Mouse (Mus musculus) brain, embryonic 18.5 days (tissue): ENCODE measurements around the gene Padi2.

Experiments
- DNase-seq: peaks from one replicate; pipeline ENCODE4 v3.0.0-alpha.2; 2012; ENCODE audit warnings: low read depth, low spot score

Gene Padi2

DNA sequence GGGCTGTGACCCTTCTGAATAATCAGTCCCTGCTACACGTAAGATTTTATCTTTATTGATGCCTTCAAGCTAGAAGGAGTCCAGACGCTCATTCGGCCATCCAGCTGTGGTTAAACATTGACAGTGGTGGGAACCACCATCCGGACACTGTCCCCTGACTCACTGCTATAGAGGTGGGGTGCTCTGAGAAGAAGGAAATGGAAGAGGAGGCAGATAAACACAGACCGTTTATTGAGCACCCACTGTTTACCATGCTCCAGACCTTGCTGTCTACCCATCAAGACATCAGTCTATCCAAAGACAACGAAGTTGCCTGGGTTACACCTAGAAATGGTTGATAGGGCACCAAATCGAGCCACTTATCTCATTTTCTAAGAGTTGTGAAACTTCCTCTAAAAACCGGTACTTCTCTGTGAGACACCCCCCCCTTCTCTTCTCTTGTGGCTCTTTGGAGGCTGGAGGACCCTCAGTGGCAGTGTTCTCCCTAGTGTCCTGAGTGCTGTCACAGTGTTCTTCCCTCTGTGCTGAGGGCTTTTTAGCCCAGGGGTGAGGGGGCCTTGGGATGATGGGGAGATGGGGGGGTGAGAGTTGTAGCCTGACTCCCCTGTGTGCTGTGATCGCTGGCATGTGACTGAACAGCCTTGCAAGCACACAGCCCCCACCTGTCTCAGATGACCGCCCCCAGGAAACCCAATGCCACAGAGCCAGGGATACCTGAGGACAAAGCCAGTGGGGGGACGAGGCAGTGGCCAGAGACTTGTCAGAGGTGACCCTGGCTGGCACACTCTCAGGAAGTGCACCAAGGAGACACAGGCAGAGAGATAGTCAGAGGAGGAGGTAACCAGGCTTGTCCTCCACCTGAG lies 14.1 kb downstream of the Padi2 start:
- DNase-seq = no peak

DNA sequence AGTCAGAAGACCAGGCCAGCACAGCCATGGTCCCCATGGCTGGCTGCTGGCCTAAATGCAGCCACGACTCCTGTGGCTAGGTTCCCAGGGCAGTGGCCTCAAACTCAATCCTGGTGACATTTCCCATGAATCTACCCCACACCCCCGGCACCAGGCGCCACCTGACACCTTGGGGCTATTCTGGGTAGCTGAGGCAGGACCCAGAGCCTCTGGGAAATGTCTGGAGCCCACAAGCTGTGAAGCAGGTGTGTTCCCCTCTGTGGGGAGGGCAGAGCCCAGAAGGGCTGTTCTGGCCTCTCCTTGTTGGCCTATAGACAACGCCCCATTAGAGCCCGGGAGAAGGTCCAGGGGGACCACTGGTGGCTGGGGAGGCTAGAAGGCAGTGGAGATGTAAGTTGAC lies 16.4 kb downstream of the Padi2 start:
- no peak for DNase-seq

GRCm38 (mm10) chr4:140925648-140926047 lies 19.5 kb downstream of the Padi2 start:
- no peak for DNase-seq

DNA sequence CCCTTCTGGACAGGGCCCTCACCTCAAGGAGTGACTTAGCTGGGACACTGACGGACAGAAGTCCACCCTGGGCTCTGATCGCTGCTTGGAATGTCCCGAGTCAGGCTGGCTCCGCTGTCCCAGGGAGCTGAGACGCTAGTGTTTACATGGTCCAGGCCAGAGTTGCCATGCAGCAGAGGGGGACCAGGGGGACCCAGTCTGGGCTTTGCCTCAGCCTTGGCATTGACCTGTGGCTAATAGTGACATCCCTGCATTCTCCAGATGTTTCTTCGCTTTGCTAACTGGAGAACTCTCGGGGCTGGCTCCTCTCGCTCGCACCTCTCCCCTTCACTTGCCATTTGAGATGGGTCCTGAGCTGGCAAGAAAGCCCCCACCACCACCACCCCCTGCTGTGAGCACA lies 22.2 kb downstream of the Padi2 start:
- no peak for DNase-seq

DNA sequence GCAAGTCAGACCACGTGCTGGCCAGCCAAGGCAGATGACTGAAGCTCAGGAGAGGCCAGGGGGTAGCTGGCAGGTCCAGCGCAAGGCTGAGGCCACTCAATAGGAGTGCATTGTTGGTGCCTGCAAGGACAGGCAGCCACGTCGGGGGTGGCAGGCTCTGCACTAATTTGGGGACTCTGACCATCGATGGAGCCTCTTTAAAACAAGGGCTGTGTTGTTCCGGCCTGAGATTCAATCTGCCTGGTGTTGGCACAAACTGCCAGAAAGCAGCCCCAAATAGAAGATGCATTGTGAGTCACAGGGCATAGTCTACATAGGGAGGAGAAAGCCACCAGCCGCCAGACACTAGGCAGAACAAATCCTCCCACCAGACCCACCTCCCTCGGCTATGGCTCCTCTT lies 23.6 kb downstream of the Padi2 start:
- peak; percentile 30 for DNase-seq

DNA sequence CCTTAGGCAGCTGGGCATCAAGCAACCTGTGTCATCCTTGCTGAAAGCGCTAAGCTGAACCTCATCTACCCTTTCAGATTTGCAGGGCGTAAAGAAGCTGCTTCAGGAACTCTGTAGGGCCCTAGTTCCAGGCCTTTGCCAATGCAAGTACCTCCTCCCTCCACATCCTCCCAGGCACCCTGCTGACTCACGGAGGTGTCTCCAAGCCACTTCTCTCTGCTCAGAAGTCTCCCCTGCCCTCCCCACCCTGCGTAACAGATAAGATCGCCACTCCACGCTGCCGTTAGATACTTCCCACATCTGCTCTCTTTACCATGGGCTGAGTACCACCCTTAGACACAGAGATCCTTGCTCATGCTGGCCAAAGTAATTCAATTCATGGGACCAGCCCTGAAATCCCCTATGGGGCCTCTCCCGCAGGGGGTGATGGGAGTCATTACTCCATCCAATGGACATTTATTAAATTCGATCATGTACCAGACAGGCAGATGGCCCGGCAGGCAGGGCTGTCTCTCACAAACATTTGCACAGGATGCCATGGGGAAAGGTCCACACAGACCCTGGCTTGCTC lies 24.8 kb downstream of the Padi2 start:
- DNase-seq = no peak

DNA sequence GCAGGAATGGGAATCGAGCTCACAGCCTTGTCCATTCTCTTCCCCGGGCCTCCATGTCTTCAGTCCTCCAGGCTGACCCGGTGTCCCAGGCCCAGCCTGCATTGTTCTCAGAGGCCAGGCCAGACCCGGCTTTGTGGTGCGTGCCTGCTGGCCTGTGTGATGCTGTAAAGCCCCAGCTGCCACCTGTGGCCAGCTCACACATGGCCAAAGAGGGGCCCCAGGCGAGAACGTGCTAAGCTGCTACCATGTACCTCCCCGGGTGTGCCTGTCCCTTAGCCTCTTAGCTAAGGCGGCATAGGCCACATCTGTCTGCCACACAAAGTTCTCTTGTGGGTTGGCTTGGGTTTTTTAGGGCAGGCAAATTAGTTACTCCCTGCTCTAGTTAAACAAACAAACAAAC lies 29.5 kb downstream of the Padi2 start:
- DNase-seq = no peak

GRCm38 (mm10) chr4:140944356-140944755 lies 38.2 kb downstream of the Padi2 start:
- DNase-seq = no peak

DNA sequence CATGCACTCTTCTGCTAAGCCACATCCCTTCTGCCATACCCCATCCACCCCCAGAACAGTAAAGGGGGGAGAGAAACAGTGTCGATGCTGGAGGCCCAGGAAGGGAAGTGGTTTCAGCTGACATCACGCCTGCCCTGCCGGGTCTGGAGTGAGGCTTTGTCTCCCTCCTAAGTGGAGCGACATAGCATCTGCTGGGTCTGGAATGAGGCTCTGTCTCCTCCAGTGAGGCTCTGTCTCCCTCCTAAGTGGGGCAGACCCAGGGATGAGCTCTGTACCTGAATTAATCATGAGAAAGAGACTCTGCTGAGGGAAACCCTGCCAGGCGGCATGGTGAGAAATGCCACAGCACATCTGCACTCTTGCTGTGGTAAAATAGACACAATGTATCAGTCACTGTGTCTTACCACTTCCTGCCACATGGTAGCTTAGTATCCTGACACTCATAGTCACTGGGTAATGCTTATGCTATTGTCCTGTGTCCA lies 38.9 kb downstream of the Padi2 start:
- no peak for DNase-seq

- no peak for DNase-seq
Observed at GRCm38 (mm10) chr4:140945571-140945970, 39.4 kb downstream of the Padi2 start.

- DNase-seq = no peak
Observed at GRCm38 (mm10) chr4:140946048-140946447, 39.9 kb downstream of the Padi2 start.

DNA sequence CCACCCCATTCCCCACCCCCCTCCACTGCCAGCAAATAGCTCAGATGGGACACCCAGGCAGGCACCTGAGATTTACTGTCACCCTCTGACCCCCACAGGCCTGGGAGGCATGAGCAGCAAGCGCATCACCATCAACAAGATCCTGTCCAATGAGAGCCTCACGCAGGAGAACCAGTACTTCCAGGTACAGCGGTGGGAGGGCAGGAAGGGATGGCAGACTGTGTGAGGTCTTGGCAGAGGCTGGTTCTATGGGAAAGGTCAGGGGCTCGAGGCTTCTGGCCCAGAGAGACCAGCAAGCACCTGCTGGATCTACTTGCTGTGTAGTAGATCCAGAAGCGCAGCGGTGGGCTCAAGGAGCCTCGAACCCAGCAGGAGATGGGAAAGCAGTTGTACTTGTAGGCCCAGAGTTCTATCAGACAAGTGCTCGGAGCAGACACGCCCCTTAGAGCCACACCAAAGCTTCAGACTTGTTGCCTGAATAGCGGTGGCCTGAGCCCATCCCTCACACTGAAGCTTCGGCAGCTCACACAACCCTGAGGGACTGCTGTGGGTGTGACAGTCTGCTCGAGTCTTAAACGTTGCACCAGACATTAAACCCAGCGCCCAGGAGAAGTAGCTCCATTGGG lies 40.5 kb downstream of the Padi2 start:
- DNase-seq = no peak

- no peak for DNase-seq
Observed at GRCm38 (mm10) chr4:140947487-140948440, 41.6 kb downstream of the Padi2 start.

- DNase-seq = no peak
Observed at GRCm38 (mm10) chr4:140948481-140948880, 42.3 kb downstream of the Padi2 start.

DNA sequence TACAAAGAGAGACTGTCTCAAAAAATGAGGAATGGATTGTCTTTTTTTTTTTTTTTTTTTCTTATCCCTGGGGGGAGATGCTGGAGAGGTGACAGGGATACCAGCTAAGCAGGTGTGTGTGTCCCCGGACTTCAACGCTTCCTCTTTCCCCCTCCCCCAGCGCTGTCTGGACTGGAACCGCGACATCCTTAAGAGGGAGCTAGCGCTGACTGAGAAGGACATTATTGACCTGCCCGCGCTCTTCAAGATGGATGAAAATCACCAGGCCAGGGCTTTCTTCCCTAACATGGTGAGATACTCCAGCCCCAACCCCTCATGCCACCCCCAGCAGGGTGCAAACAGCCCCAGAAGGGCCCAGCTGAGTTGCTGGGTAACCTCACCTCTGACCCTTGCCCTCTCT lies 42.9 kb downstream of the Padi2 start:
- DNase-seq = no peak

DNA sequence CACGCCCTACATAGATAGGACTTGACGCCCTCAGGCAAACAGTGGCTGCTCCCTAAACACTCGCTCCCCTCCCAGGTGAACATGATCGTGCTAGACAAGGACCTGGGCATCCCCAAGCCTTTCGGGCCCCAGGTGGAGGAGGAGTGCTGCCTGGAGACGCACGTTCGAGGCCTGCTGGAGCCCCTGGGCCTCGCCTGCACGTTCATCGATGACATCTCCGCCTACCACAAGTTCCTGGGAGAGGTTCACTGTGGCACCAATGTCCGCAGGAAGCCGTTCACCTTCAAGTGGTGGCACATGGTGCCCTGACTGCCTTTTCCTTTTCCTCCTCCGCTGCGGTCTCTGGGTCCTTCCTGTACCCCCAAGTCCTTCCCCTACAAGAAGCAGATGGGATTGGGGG lies 43.5 kb downstream of the Padi2 start:
- no peak for DNase-seq

GRCm38 (mm10) chr4:140950574-140950973 lies 44.4 kb downstream of the Padi2 start:
- no peak for DNase-seq

- DNase-seq = no peak
Observed at GRCm38 (mm10) chr4:140951861-140952641, 45.9 kb downstream of the Padi2 start.

- DNase-seq = no peak
Observed at GRCm38 (mm10) chr4:140957131-140957702, 51.1 kb downstream of the Padi2 start.

GRCm38 (mm10) chr4:140957725-140958124 lies 51.6 kb downstream of the Padi2 start:
- no peak for DNase-seq
